Mouse (Mus musculus): ENCODE measurements around the gene Gcnt4.

GRCm38 (mm10) chr13:96878220-96879057 is 46.0 kb upstream of the Gcnt4 start:
- TF ChIP-seq CTCF (IDR thresholded peaks at IDR 0.05; ENCODE audit: borderline replicate concordance, extremely low read depth, insufficient read depth, insufficient read length) = no peak
- TF ChIP-seq POLR2A (IDR thresholded peaks at IDR 0.05; ENCODE audit: borderline replicate concordance, extremely low read depth, insufficient read depth, insufficient read length, poor library complexity, severe bottlenecking) = no peak

All from brain, embryonic 14.5 days (tissue).